Mouse (Mus musculus) brown adipose tissue, adult 24 weeks (tissue): Measurements from ENCODE around the gene Dennd6a. TPM values are rescaled to one million over a fixed set of nuclear protein-coding genes. Genes with fewer than 3 reads are reported as not detected.
A peak's percentile ranks its signal among the peaks of the same experiment; 100 is the strongest.
"Not testable (repeated sequence)": the region's sequence is repeated elsewhere in the genome, so short reads cannot be mapped to it uniquely, and the experiment has no call there.

Experiments used
- H3K27ac ChIP-seq: fragments of 200-500 bp; replicated peaks from 2 replicates; pipeline ENCODE4 v1.5.1; 2012; ENCODE audit warnings: low read depth, mild to moderate bottlenecking, low read length
- H3K4me1 ChIP-seq: fragments of 200-500 bp; 2 replicates; pipeline ENCODE4 v1.6.1; 2012; ENCODE audit warnings: low read length, mixed read lengths; ENCODE audit not compliant: control insufficient read depth, insufficient read depth, insufficient read length
- H3K4me3 ChIP-seq: fragments of 200-500 bp; 2 replicates; pipeline ENCODE4 v1.5.1; 2012; ENCODE audit warnings: low read depth, mild to moderate bottlenecking, low read length, moderate library complexity; ENCODE audit not compliant: insufficient read depth
- polyA plus RNA-seq: library from polyadenylated mRNA; stranded (reverse); fragments of >200 nt; gene quantifications from 2 replicates; pipeline ENCODE4 v1.2.4, GENCODE M21; 2012; ENCODE audit not compliant: missing spikeins, insufficient read depth, insufficient read length

Gene Dennd6a
- polyA plus RNA-seq, result 16.7 and 18.5 TPM in 2 replicates

GRCm38 (mm10) chr14:26573556-26573955 lies at the start of gene Dennd6a:
TSS of gene Dennd6a (plus strand) at chr14:26573856.
- not testable (repeated sequence) for H3K4me1 ChIP-seq, H3K27ac ChIP-seq, H3K4me3 ChIP-seq

GRCm38 (mm10) chr14:26525955-26526354 lies 47.7 kb upstream of the Dennd6a start:
- Histone ChIP-seq H3K4me1 (peaks cover 27% of the 10 kb centered on the region), H3K27ac (0 out of 2 replicates have a peak overlapping the region, but pooled peaks have one; percentile 38), H3K4me3 (no peak overlapping the region)

- H3K4me3 ChIP-seq, result no peak overlapping the region
- peaks cover 26% of the 10 kb centered on the region for H3K4me1 ChIP-seq
- no peak overlapping the region for H3K27ac ChIP-seq
Measured at GRCm38 (mm10) chr14:26528296-26528695, 45.4 kb upstream of the Dennd6a start.

- H3K4me3 ChIP-seq, result peak overlapping the region; percentile 0; the same call in 1 of the 2 replicates
- H3K27ac ChIP-seq, result peak overlapping the region; percentile 53
- H3K4me1 ChIP-seq, result peaks cover 27% of the 10 kb centered on the region
Measured at GRCm38 (mm10) chr14:26530350-26530749, 43.3 kb upstream of the Dennd6a start.

GRCm38 (mm10) chr14:26531410-26532313 lies 42.0 kb upstream of the Dennd6a start:
- peak overlapping the region; percentile 26; the same call in 1 of the 2 replicates for H3K4me3 ChIP-seq
- peaks cover 19% of the 10 kb centered on the region for H3K4me1 ChIP-seq
- H3K27ac ChIP-seq, result peak overlapping the region; percentile 18

- Histone ChIP-seq H3K4me3 (peak overlapping the region; percentile 93), H3K4me1 (peaks cover 19% of the 10 kb centered on the region), H3K27ac (peak overlapping the region; percentile 62)
Measured at GRCm38 (mm10) chr14:26532752-26533151, 40.9 kb upstream of the Dennd6a start.

- H3K4me1 ChIP-seq, result peaks cover 19% of the 10 kb centered on the region
- H3K27ac ChIP-seq, result peak overlapping the region; percentile 62
- peak overlapping the region; percentile 93 for H3K4me3 ChIP-seq
Measured at GRCm38 (mm10) chr14:26533267-26533666, 40.4 kb upstream of the Dennd6a start.

GRCm38 (mm10) chr14:26533821-26534756 lies 39.6 kb upstream of the Dennd6a start:
- peaks cover 15% of the 10 kb centered on the region for H3K4me1 ChIP-seq
- H3K4me3 ChIP-seq, result peak overlapping the region; percentile 93
- H3K27ac ChIP-seq, result peak overlapping the region; percentile 91

- Histone ChIP-seq H3K4me3 (peak within 1 kb of the TSS; percentile 93), H3K27ac (peak within 1 kb of the TSS; percentile 91), H3K4me1 (peaks cover 7% of the 10 kb centered on the region)
Measured at GRCm38 (mm10) chr14:26534757-26535479, 38.7 kb upstream of the Dennd6a start, which contains the start of gene Slmap. TSS of gene Slmap (minus strand) at chr14:26534931.

- no peak overlapping the region for H3K27ac ChIP-seq
- no peaks in the 10 kb centered on the region for H3K4me1 ChIP-seq
- no peak overlapping the region for H3K4me3 ChIP-seq
Measured at GRCm38 (mm10) chr14:26539241-26539640, 34.4 kb upstream of the Dennd6a start.

GRCm38 (mm10) chr14:26540577-26540976 lies 33.1 kb upstream of the Dennd6a start:
- Histone ChIP-seq H3K4me3 (no peak overlapping the region), H3K4me1 (no peaks in the 10 kb centered on the region), H3K27ac (peak overlapping the region; percentile 72; the same call in 1 of the 2 replicates)

- Histone ChIP-seq H3K4me1 (no peaks in the 10 kb centered on the region), H3K4me3 (no peak overlapping the region), H3K27ac (no peak overlapping the region)
Measured at GRCm38 (mm10) chr14:26542136-26542535, 31.5 kb upstream of the Dennd6a start.

- no peaks in the 10 kb centered on the region for H3K4me1 ChIP-seq
- no peak overlapping the region for H3K27ac ChIP-seq
- H3K4me3 ChIP-seq, result no peak overlapping the region
Measured at GRCm38 (mm10) chr14:26547516-26548488, 25.9 kb upstream of the Dennd6a start.
